Mouse (Mus musculus): ENCODE measurements around the gene Hist2h2ab.

- no peak for TF ChIP-seq GATA1 (IDR thresholded peaks at IDR 0.05; ENCODE audit: borderline replicate concordance, low read length)
- no peak for TF ChIP-seq FLI1 (IDR thresholded peaks at IDR 0.05; ENCODE audit: low read length)
Measured at GRCm38 (mm10) chr3:96180727-96181477, 38.8 kb upstream of the Hist2h2ab start, which contains the start of gene Sv2a.

Measured in megakaryocyte, embryonic 14.5 days (primary cell).